Mouse (Mus musculus): ENCODE measurements around the gene Prdm2.

DNA sequence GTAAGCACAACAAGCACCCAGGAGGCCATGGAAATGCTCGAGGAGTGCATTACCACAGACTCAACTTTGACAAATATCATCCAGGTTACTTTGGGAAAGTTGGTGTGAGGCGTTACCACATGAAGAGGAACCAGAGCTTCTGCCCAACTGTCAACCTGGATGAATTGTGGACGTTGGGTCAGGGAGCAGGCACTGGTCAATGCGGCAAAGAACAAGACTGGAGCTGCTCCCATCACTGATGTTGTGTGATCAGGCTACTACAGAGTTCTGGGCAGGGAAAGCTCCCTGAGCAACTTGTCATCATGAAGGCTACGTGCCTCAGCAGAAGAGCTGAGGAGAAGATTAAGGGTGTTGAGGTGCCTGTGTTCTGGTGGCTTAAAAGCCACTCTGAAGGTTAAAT lies 60.2 kb downstream of the Prdm2 start:
- TF ChIP-seq HCFC1 (IDR thresholded peaks at IDR 0.05; ENCODE audit: low read depth, low read length) (no peak), CTCF (IDR thresholded peaks at IDR 0.05 in 2 of 3, conservative IDR thresholded peaks at IDR 0.05 in 1 of 3; ENCODE audit: control insufficient read depth in 1 of 3, insufficient read depth in 1 of 3, low read depth in 2 of 3, low read length in 3 of 3, poor library complexity in 1 of 3, severe bottlenecking in 1 of 3) (no peak), ZKSCAN1 (IDR thresholded peaks at IDR 0.05; ENCODE audit: low read depth, low read length) (no peak), SIN3A (IDR thresholded peaks at IDR 0.05; ENCODE audit: low read length) (no peak), GABPA (IDR thresholded peaks at IDR 0.05; ENCODE audit: low read depth, low read length) (no peak), POLR2A (IDR thresholded peaks at IDR 0.05; ENCODE audit: control insufficient read depth in 1 of 2, insufficient read depth in 1 of 2, low read depth in 1 of 2, low read length in 2 of 2, poor library complexity in 1 of 2) (no peak), MAX (IDR thresholded peaks at IDR 0.05; ENCODE audit: low read length) (no peak)

Data from MEL (cell line).